Comparison of ENCODE assay signal across 8 mouse cellular contexts in the genomic region with DNA sequence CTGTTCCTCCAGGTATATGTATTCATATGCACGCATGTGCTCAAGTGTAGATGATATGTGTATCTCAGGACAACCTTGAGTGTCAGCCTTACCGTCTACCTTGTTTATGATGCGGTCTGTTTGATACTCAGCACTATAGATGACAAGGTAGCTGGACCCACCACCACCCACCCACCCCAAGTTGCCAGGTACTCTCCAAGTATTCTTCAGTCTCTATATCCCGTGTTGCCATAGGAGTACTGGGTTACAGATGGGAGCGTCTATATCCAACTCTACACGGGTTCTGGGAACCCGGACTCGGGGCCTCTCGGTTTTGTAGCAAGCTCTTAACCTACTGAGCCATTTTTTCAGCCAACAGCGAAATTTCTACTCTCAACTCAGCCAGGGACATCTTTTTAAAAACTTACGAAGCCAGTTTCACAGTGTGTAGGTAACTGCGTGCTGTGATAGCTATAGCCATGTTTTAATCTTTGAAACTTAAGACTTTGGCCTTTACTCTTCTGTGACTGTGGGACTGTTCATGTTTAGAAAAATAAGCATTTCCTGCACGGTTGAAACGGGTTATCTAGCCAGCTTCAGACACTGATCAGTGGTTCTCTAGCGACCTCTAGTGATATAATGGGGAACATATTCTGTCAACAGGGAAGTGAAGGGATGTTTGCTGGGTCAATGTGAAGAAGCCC.
DNase-seq lines count a peak whose midpoint lies in the region; ATAC-seq and TF ChIP-seq lines count a peak whose summit lies in the region.

No protein-coding gene starts in this region.

- TF ChIP-seq CTCF in Patski (IDR thresholded peaks at IDR 0.05), result peak; percentile 74

- no peaks in the 10 kb centered on the region for H3K4me1 ChIP-seq in embryonic facial prominence, embryonic 12.5 days
- no peaks in the 10 kb centered on the region for H3K4me1 ChIP-seq in hindbrain, embryonic 11.5 days (replicated peaks; ENCODE audit: control insufficient read depth, insufficient read depth, low read length)
- no peaks in the 10 kb centered on the region; the same call in 1 of the 2 replicates for H3K4me1 ChIP-seq in liver, embryonic 11.5 days (replicated peaks; ENCODE audit: control insufficient read depth, insufficient read depth, low read length)
- no peaks in the 10 kb centered on the region for H3K4me1 ChIP-seq in neural tube, embryonic 13.5 days (replicated peaks)

- H3K27ac ChIP-seq in embryonic facial prominence, embryonic 12.5 days, result no peak overlapping the region
- H3K27ac ChIP-seq in hindbrain, embryonic 11.5 days (ENCODE audit: low read depth, low read length), result no peak overlapping the region
- H3K27ac ChIP-seq in liver, embryonic 11.5 days (ENCODE audit: low read depth, low read length), result no peak overlapping the region
- no peak overlapping the region for H3K27ac ChIP-seq in neural tube, embryonic 13.5 days (replicated peaks)

- no peaks in the 10 kb centered on the region for H3K9me3 ChIP-seq in embryonic facial prominence, embryonic 12.5 days
- no peaks in the 10 kb centered on the region for H3K9me3 ChIP-seq in hindbrain, embryonic 11.5 days (ENCODE audit: control insufficient read depth, low read length)
- no peaks in the 10 kb centered on the region for H3K9me3 ChIP-seq in liver, embryonic 11.5 days (ENCODE audit: control insufficient read depth, low read length)
- no peaks in the 10 kb centered on the region for H3K9me3 ChIP-seq in neural tube, embryonic 13.5 days

- H3K9ac ChIP-seq in embryonic facial prominence, embryonic 12.5 days, result no peak overlapping the region
- H3K9ac ChIP-seq in hindbrain, embryonic 11.5 days (ENCODE audit: low read depth, low read length), result no peak overlapping the region
- no peak overlapping the region for H3K9ac ChIP-seq in liver, embryonic 11.5 days (ENCODE audit: low read depth, low read length)
- no peak overlapping the region for H3K9ac ChIP-seq in neural tube, embryonic 13.5 days

- peak; percentile 88 for ATAC-seq in Patski
- ATAC-seq in embryonic facial prominence, embryonic 12.5 days (ENCODE audit: insufficient number of reproducible peaks, insufficient read depth, low FRiP score, low TSS enrichment), result peak; percentile 56; the same call in 1 of the 2 replicates
- peak; percentile 75 for ATAC-seq in hindbrain, embryonic 11.5 days (ENCODE audit: low FRiP score)
- ATAC-seq in liver, embryonic 11.5 days (replicated peaks; ENCODE audit: low FRiP score), result peak; percentile 50; the same call in 1 of the 2 replicates
- peak; percentile 75; the same call in 1 of the 2 replicates for ATAC-seq in neural tube, embryonic 13.5 days (ENCODE audit: low read depth)

- in situ Hi-C loops in Patski (cut with MboI; ENCODE audit: low pct_unique_long_range_greater_than_20kb), result loop anchor here (5.0 kb wide), 1 partner anchor 1168 kb away; no protein-coding TSS in a partner anchor

- H3K36me3 ChIP-seq in embryonic facial prominence, embryonic 12.5 days, result no peaks in the 10 kb centered on the region
- H3K36me3 ChIP-seq in hindbrain, embryonic 11.5 days (ENCODE audit: control insufficient read depth, insufficient read depth, low read length), result no peaks in the 10 kb centered on the region
- no peaks in the 10 kb centered on the region for H3K36me3 ChIP-seq in liver, embryonic 11.5 days (ENCODE audit: control insufficient read depth, insufficient read depth, low read length)
- no peaks in the 10 kb centered on the region for H3K36me3 ChIP-seq in neural tube, embryonic 13.5 days

- H3K4me3 ChIP-seq in embryonic facial prominence, embryonic 12.5 days, result no peak overlapping the region
- H3K4me3 ChIP-seq in hindbrain, embryonic 11.5 days (ENCODE audit: low read depth, low read length), result no peak overlapping the region
- no peak overlapping the region for H3K4me3 ChIP-seq in liver, embryonic 11.5 days (ENCODE audit: low read depth, low read length)
- H3K4me3 ChIP-seq in neural tube, embryonic 13.5 days, result no peak overlapping the region

- POLR2A ChIA-PET in Patski (lab: Charles Lee), result interaction anchor here (0.6 kb wide), 1 partner anchor 1061 kb away, joined by 3 read pairs; no protein-coding TSS in a partner anchor

- H3K4me2 ChIP-seq in embryonic facial prominence, embryonic 12.5 days (replicated peaks), result peak overlapping the region; percentile 25; the same call in 1 of the 2 replicates
- no peak overlapping the region for H3K4me2 ChIP-seq in hindbrain, embryonic 11.5 days (replicated peaks; ENCODE audit: low read depth, low read length)
- no peak overlapping the region for H3K4me2 ChIP-seq in liver, embryonic 11.5 days
- H3K4me2 ChIP-seq in neural tube, embryonic 13.5 days, result no peak overlapping the region

- WGBS in embryonic facial prominence, embryonic 12.5 days, result 40% methylated on average over 15 of the region's 15 CpGs
- 49% methylated on average over 15 of the region's 15 CpGs for WGBS in hindbrain, embryonic 11.5 days
- 51% methylated on average over 15 of the region's 15 CpGs for whole genome bisulfite sequencing in liver, embryonic 11.5 days
- 53% methylated on average over 15 of the region's 15 CpGs for WGBS in neural tube, embryonic 13.5 days

- peak; percentile 60 for DNase-seq in ovary, postnatal 14 days (ENCODE audit: low spot score)
- DNase-seq in ovary, postnatal 10 days (ENCODE audit: low spot score), result no peak
- DNase-seq in Patski (ENCODE audit: low read depth, low spot score), result no peak
- peak; percentile 80 for DNase-seq in hindbrain, embryonic 11.5 days (ENCODE audit: low spot score)
- DNase-seq in liver, embryonic 11.5 days (ENCODE audit: low spot score), result no peak
- DNase-seq in frontal cortex, postnatal 14 days (ENCODE audit: low spot score in 2 of 2), result no peak

- H3K27me3 ChIP-seq in Patski, result no peaks in the 10 kb centered on the region
- H3K27me3 ChIP-seq in embryonic facial prominence, embryonic 12.5 days, result no peaks in the 10 kb centered on the region
- no peaks in the 10 kb centered on the region for H3K27me3 ChIP-seq in hindbrain, embryonic 11.5 days (ENCODE audit: control insufficient read depth, insufficient read depth, low read length)
- no peaks in the 10 kb centered on the region for H3K27me3 ChIP-seq in liver, embryonic 11.5 days (replicated peaks; ENCODE audit: control insufficient read depth, insufficient read depth, low read length)
- no peaks in the 10 kb centered on the region for H3K27me3 ChIP-seq in neural tube, embryonic 13.5 days

- CTCF ChIA-PET in Patski (lab: Charles Lee), result interaction anchor here (1.0 to 2.0 kb wide), 6 partner anchors 13 to 1177 kb away, joined by 3 to 14 read pairs (median 4); no protein-coding TSS in a partner anchor

Comparison
In these comparisons a context has a peak if more than half of its experiments do, and no peak if none do; other contexts are left out.
1. DNase-seq: peak in ovary, postnatal 14 days (single experiment) and hindbrain, embryonic 11.5 days (single experiment); none in ovary, postnatal 10 days (single experiment), Patski (single experiment), liver, embryonic 11.5 days (single experiment) and frontal cortex, postnatal 14 days (0 of 2).
2. Peak in every context shown above with its lines, with median percentiles within 50 percentile points of each other: ATAC-seq.